Mouse (Mus musculus): ENCODE data around the gene Ube2r2. TPM values are rescaled to one million over a fixed set of nuclear protein-coding genes. Genes with fewer than 3 reads are reported as not detected.

The Ube2r2 gene
- total and polyA plus RNA-seq, 2 experiments from 2014 or later, result 46.7 to 55.8 TPM

DNA sequence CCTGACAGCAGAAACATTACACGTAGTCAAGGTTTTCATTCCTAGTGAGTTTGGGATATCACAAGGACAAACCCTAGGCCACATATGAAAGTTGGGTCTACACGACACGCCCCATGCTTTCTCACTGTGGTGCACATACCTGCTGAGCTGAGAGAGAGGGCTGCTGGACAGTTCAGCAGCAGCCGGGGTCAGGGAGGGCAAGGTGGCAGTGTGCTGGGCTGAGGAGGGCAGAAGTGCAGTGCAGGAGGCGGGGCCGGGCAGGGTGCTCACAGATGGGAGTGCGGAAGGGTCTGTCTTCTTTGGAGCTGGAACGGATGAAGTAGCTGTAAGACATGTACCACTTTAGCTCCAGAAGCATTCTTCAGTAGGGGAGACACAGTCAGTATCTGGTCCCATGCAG lies 66.6 kb downstream of the Ube2r2 start:
- Histone ChIP-seq H3K4me1 (ENCODE audit: insufficient read depth) (no peaks in the 10 kb centered on the region), H3K9me3 (ENCODE audit: low read length) (no peaks in the 10 kb centered on the region), H3K27me3 (ENCODE audit: insufficient read depth, low read length) (no peaks in the 10 kb centered on the region), H3K4me3 (ENCODE audit: low read depth, low read length) (no peak overlapping the region), H3K4me2 (ENCODE audit: low read depth) (no peak overlapping the region), H3K27ac (ENCODE audit: low read depth, low read length) (no peak overlapping the region), H3K36me3 (ENCODE audit: insufficient read depth) (peaks cover 91% of the 10 kb centered on the region), H3K9ac (no peak overlapping the region)
- DNase-seq, result no peak
- no peak for TF ChIP-seq CTCF (IDR thresholded peaks at IDR 0.05; ENCODE audit: low read depth)
- ATAC-seq, result no peak
- 96% methylated on average over 8 of the region's 8 CpGs for WGBS

DNA sequence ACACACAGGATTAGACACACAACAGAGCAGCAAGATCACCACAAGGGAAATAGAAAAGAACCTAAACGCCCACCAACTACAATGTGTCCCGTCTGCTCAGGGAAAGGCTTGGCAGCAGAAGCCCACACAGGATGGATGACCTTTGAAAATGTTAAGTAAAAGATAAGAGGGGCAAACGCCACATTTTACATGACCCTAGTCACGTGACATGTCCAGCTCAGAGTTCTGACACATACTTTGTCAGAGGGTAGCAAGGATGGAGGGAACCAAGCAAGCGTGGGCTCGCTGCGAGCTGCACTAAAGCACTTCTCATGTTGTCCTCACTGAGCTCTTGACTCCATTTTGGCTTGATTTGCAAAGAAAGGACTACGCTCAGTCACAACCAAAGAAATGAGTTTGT lies 70.2 kb downstream of the Ube2r2 start:
- no peaks in the 10 kb centered on the region for H3K27me3 ChIP-seq (ENCODE audit: insufficient read depth, low read length)
- H3K4me3 ChIP-seq (ENCODE audit: low read depth, low read length), result no peak overlapping the region
- TF ChIP-seq CTCF (IDR thresholded peaks at IDR 0.05; ENCODE audit: low read depth), result no peak
- H3K36me3 ChIP-seq (ENCODE audit: insufficient read depth), result peaks cover 92% of the 10 kb centered on the region
- DNase-seq, result no peak
- no peaks in the 10 kb centered on the region for H3K9me3 ChIP-seq (ENCODE audit: low read length)
- WGBS, result 97% methylated on average over 8 of the region's 8 CpGs
- no peak overlapping the region for H3K27ac ChIP-seq (ENCODE audit: low read depth, low read length)
- H3K4me1 ChIP-seq (ENCODE audit: insufficient read depth), result no peaks in the 10 kb centered on the region
- ATAC-seq, result no peak
- no peak overlapping the region for H3K9ac ChIP-seq
- H3K4me2 ChIP-seq (ENCODE audit: low read depth), result no peak overlapping the region

- no peak for DNase-seq
- no peak for ATAC-seq
- Histone ChIP-seq H3K4me3 (ENCODE audit: low read depth, low read length) (no peak overlapping the region), H3K27me3 (ENCODE audit: insufficient read depth, low read length) (no peaks in the 10 kb centered on the region), H3K9ac (no peak overlapping the region), H3K36me3 (ENCODE audit: insufficient read depth) (peaks cover 86% of the 10 kb centered on the region), H3K4me1 (ENCODE audit: insufficient read depth) (no peaks in the 10 kb centered on the region), H3K4me2 (ENCODE audit: low read depth) (no peak overlapping the region), H3K9me3 (ENCODE audit: low read length) (no peaks in the 10 kb centered on the region), H3K27ac (ENCODE audit: low read depth, low read length) (no peak overlapping the region)
- 82% methylated on average over 4 of the region's 4 CpGs for WGBS
- TF ChIP-seq CTCF (IDR thresholded peaks at IDR 0.05; ENCODE audit: low read depth), result no peak
These were observed 72.5 kb downstream of the Ube2r2 start for GRCm38 (mm10) chr4:41208050-41208449.

GRCm38 (mm10) chr4:41225412-41225811 lies 89.9 kb downstream of the Ube2r2 start:
- no peak overlapping the region for H3K4me3 ChIP-seq (ENCODE audit: low read depth, low read length)
- no peak overlapping the region for H3K27ac ChIP-seq (ENCODE audit: low read depth, low read length)
- H3K4me2 ChIP-seq (ENCODE audit: low read depth), result no peak overlapping the region
- DNase-seq, result peak; percentile 53
- peak; percentile 56 for TF ChIP-seq CTCF (IDR thresholded peaks at IDR 0.05; ENCODE audit: low read depth)
- no peaks in the 10 kb centered on the region for H3K4me1 ChIP-seq (ENCODE audit: insufficient read depth)
- no peaks in the 10 kb centered on the region for H3K9me3 ChIP-seq (ENCODE audit: low read length)
- peaks cover 74% of the 10 kb centered on the region for H3K36me3 ChIP-seq (ENCODE audit: insufficient read depth)
- H3K9ac ChIP-seq, result no peak overlapping the region
- H3K27me3 ChIP-seq (ENCODE audit: insufficient read depth, low read length), result no peaks in the 10 kb centered on the region
- 64% methylated on average over 1 of the region's 1 CpGs for WGBS
- ATAC-seq, result peak; percentile 55

- WGBS, result 77% methylated on average over 3 of the region's 3 CpGs
- Histone ChIP-seq H3K9ac (no peak overlapping the region), H3K27me3 (ENCODE audit: insufficient read depth, low read length) (no peaks in the 10 kb centered on the region), H3K4me1 (ENCODE audit: insufficient read depth) (no peaks in the 10 kb centered on the region), H3K36me3 (ENCODE audit: insufficient read depth) (peaks cover 74% of the 10 kb centered on the region), H3K9me3 (ENCODE audit: low read length) (no peaks in the 10 kb centered on the region), H3K4me2 (ENCODE audit: low read depth) (no peak overlapping the region), H3K4me3 (ENCODE audit: low read depth, low read length) (no peak overlapping the region), H3K27ac (ENCODE audit: low read depth, low read length) (no peak overlapping the region)
- DNase-seq (peak; percentile 66), ATAC-seq (no peak)
- TF ChIP-seq CTCF (IDR thresholded peaks at IDR 0.05; ENCODE audit: low read depth), result peak; percentile 71
These were observed 90.8 kb downstream of the Ube2r2 start for GRCm38 (mm10) chr4:41226351-41226750.

DNA sequence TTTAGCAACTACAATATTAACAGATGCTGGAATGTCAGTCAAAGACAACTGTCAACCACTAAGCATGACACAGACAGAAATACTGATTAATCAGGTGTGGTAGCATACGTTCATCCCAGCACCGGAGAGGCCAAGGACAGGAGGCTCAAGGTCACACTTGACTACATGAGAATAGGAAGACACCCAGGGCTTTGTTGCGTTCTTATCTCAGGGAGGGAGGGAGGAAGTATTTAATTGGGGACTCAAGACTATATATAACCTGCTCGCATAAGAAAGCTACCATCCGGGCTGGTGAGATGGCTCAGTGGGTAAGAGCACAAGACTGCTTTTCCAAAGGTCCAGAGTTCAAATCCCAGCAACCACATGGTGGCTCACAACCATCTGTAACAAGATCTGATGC lies 100.1 kb downstream of the Ube2r2 start:
- DNase-seq (no peak), ATAC-seq (no peak)
- Histone ChIP-seq H3K4me2 (ENCODE audit: low read depth) (no peak overlapping the region), H3K9ac (no peak overlapping the region), H3K4me3 (ENCODE audit: low read depth, low read length) (no peak overlapping the region), H3K36me3 (ENCODE audit: insufficient read depth) (peaks cover 41% of the 10 kb centered on the region), H3K27ac (ENCODE audit: low read depth, low read length) (no peak overlapping the region), H3K27me3 (ENCODE audit: insufficient read depth, low read length) (no peaks in the 10 kb centered on the region), H3K9me3 (ENCODE audit: low read length) (no peaks in the 10 kb centered on the region), H3K4me1 (ENCODE audit: insufficient read depth) (no peaks in the 10 kb centered on the region)
- TF ChIP-seq CTCF (IDR thresholded peaks at IDR 0.05; ENCODE audit: low read depth), result no peak
- 90% methylated on average over 5 of the region's 5 CpGs for WGBS

DNA sequence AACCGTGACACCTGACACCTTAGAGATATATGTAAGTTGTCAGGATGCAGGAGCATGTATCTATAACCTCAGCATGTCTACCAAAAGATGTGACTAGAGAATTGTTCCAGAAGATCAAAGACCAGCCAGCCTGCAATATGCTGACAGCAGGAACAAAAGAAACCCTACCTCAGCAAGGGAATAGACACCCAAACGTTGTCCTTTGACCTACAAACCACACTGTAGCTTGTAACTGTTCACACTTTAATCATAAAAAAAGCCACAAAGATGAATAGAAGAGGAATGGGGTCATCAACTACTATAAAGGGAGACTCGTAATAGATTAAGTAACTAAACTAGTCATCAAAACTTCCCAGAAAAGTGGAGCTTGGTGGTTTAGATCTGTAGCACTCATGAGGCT lies 105.4 kb downstream of the Ube2r2 start:
- Histone ChIP-seq H3K4me2 (ENCODE audit: low read depth) (no peak overlapping the region), H3K27me3 (ENCODE audit: insufficient read depth, low read length) (no peaks in the 10 kb centered on the region), H3K9ac (no peak overlapping the region), H3K9me3 (ENCODE audit: low read length) (no peaks in the 10 kb centered on the region), H3K36me3 (ENCODE audit: insufficient read depth) (no peaks in the 10 kb centered on the region), H3K27ac (ENCODE audit: low read depth, low read length) (no peak overlapping the region), H3K4me1 (ENCODE audit: insufficient read depth) (no peaks in the 10 kb centered on the region), H3K4me3 (ENCODE audit: low read depth, low read length) (no peak overlapping the region)
- WGBS, result 83% methylated on average over 3 of the region's 3 CpGs
- no peak for DNase-seq
- no peak for ATAC-seq
- no peak for TF ChIP-seq CTCF (IDR thresholded peaks at IDR 0.05; ENCODE audit: low read depth)

Other genes starting within 250 kb of the Ube2r2 start
- not detected in 2 replicates for gene Spink4, start 215.7 kb upstream of the Ube2r2 start, total RNA-seq (2014; rRNA removed)
- not detected in 2 replicates for gene Spink4, start 215.7 kb upstream of the Ube2r2 start, polyA plus RNA-seq (2015; fragmentation: Nextera tagmentation; extraction: Ambion mirVana)
- gene Bag1, start 187.4 kb upstream of the Ube2r2 start, total RNA-seq (2014; rRNA removed), result 116 and 174 TPM in 2 replicates
- gene Bag1, start 187.4 kb upstream of the Ube2r2 start, polyA plus RNA-seq (2015; fragmentation: Nextera tagmentation; extraction: Ambion mirVana), result 201 and 203 TPM in 2 replicates
- gene Chmp5, start 187.3 kb upstream of the Ube2r2 start, total RNA-seq (2014; rRNA removed), result 94.8 and 101 TPM in 2 replicates
- 146 and 149 TPM in 2 replicates for gene Chmp5, start 187.3 kb upstream of the Ube2r2 start, polyA plus RNA-seq (2015; fragmentation: Nextera tagmentation; extraction: Ambion mirVana)
- gene Nfx1, start 164.8 kb upstream of the Ube2r2 start, total RNA-seq (2014; rRNA removed), result 80.3 and 92.1 TPM in 2 replicates
- gene Nfx1, start 164.8 kb upstream of the Ube2r2 start, polyA plus RNA-seq (2015; fragmentation: Nextera tagmentation; extraction: Ambion mirVana), result 55.2 and 68.4 TPM in 2 replicates
- gene Aqp7, start 87.6 kb upstream of the Ube2r2 start, total RNA-seq (2014; rRNA removed), result not detected in 2 replicates
- gene Aqp7, start 87.6 kb upstream of the Ube2r2 start, polyA plus RNA-seq (2015; fragmentation: Nextera tagmentation; extraction: Ambion mirVana), result not detected in 2 replicates
- 0.23 TPM in 1 of 2 replicates, not detected in the other for gene Aqp3, start 37.6 kb upstream of the Ube2r2 start, total RNA-seq (2014; rRNA removed)
- gene Aqp3, start 37.6 kb upstream of the Ube2r2 start, polyA plus RNA-seq (2015; fragmentation: Nextera tagmentation; extraction: Ambion mirVana), result 0.13 and 0.36 TPM in 2 replicates
- 54.3 and 81.8 TPM in 2 replicates for gene Nol6, start 11.3 kb upstream of the Ube2r2 start, total RNA-seq (2014; rRNA removed)
- 39.1 and 46.0 TPM in 2 replicates for gene Nol6, start 11.3 kb upstream of the Ube2r2 start, polyA plus RNA-seq (2015; fragmentation: Nextera tagmentation; extraction: Ambion mirVana)
- 15.3 and 16.1 TPM in 2 replicates for gene Ubap2, start 139.4 kb downstream of the Ube2r2 start, total RNA-seq (2014; rRNA removed)
- 29.3 and 37.3 TPM in 2 replicates for gene Ubap2, start 139.4 kb downstream of the Ube2r2 start, polyA plus RNA-seq (2015; fragmentation: Nextera tagmentation; extraction: Ambion mirVana)
- 60.7 and 63.3 TPM in 2 replicates for gene Dcaf12, start 179.1 kb downstream of the Ube2r2 start, total RNA-seq (2014; rRNA removed)
- gene Dcaf12, start 179.1 kb downstream of the Ube2r2 start, polyA plus RNA-seq (2015; fragmentation: Nextera tagmentation; extraction: Ambion mirVana), result 49.9 and 57.3 TPM in 2 replicates
- gene Ubap1, start 213.3 kb downstream of the Ube2r2 start, total RNA-seq (2014; rRNA removed), result 38.2 and 50.3 TPM in 2 replicates
- 52.7 and 59.3 TPM in 2 replicates for gene Ubap1, start 213.3 kb downstream of the Ube2r2 start, polyA plus RNA-seq (2015; fragmentation: Nextera tagmentation; extraction: Ambion mirVana)

Data from forebrain, postnatal 0 days (tissue).